Mouse (Mus musculus): ENCODE measurements around the gene Vcam1. TPM values are rescaled to one million over a fixed set of nuclear protein-coding genes. Genes with fewer than 3 reads are reported as not detected.
A peak's percentile ranks its signal among the peaks of the same experiment; 100 is the strongest.

Vcam1 gene
- polyA plus RNA-seq, 1 experiment from 2014 or later: 19.3 TPM

DNA sequence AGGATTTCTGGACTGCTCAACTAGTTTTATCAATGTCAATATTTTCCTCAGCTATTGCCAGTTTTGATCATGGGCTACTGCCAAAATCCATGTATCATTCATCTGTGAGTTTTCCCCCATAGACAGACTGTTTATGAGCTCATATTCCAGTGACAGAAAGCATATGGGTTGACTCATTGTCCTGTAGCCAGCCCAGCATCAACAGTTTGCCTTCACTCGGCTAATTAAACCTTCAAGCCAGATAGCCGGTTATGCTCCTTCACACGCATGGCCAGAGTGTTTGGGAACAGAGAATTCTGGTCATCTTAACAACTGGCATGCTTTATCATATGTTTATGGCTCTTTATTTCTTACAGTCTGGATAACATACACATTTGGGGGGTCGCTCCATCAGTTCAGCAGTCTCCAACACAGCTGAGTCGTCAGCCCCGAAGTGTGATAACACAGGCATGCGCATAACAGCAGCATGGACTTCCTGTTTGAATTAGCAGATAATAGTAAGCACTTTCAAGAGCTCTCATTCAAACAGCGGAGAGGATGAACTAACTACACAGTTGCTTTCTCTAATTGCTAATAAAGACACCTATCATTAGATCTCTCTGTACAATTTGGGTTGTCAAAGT, 49.2 kb downstream of the Vcam1 start:
- no peak overlapping the region for H3K9ac ChIP-seq (ENCODE audit: low read depth, low read length)

DNA sequence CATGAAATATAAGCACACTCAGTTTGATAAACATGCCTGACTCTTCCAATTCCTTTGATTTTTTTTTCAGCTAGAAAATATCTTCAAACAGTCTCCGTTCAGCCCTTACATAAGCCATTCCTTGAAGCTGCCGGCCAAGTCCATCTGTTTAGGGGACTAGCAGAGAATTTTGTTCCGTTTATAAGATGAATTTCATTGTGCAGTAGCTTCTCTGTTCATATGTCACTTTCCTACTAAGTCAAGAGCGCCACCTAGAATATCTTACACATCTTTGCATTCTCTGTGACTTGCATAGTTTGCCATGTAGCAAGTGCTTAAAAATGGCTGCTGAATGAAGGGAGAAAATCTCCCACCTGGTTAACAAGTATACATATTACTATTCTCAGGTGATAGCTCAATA, 51.0 kb downstream of the Vcam1 start:
- 52% methylated on average over 4 of the region's 4 CpGs for WGBS
- Histone ChIP-seq H3K27me3 (replicated peaks; ENCODE audit: control insufficient read depth, insufficient read depth, low read length) (no peaks in the 10 kb centered on the region), H3K4me3 (ENCODE audit: low read length) (no peak overlapping the region)

More for the DNA sequence above, 49.2 kb downstream of the Vcam1 start:
- ATAC-seq: peak; percentile 81
- Histone ChIP-seq H3K36me3 (ENCODE audit: control insufficient read depth, insufficient read depth, low read length) (no peaks in the 10 kb centered on the region), H3K9me3 (ENCODE audit: control insufficient read depth, low read length) (no peaks in the 10 kb centered on the region), H3K4me2 (ENCODE audit: low read depth, low read length) (no peak overlapping the region), H3K4me1 (ENCODE audit: control insufficient read depth, insufficient read depth, low read length) (0 out of 2 replicates have a peak, but pooled peaks cover 4% of the 10 kb centered on the region), H3K27ac (ENCODE audit: low read length) (no peak overlapping the region), H3K27me3 (replicated peaks; ENCODE audit: control insufficient read depth, insufficient read depth, low read length) (no peaks in the 10 kb centered on the region), H3K4me3 (ENCODE audit: low read length) (no peak overlapping the region)
- 34% methylated on average over 8 of the region's 8 CpGs for WGBS

DNA sequence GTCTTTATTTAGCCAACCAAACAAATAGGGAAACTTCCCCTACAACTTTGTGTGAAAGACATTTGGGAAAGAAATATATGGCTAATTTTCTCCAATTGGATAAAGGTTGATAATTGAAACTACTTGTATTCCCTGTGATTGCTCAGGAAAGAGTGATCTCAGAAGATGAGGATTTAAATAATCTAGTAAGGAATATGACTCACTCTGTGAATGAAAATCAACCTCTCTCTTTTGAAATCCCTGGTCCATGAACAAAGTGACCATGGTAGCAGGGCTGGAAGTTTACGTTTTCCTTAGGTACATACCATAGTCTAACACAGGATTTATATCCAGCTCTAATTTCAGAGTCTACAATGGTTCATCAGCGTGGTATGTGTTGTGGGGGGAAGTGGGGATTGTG, 52.7 kb downstream of the Vcam1 start:
- no peak overlapping the region for H3K4me2 ChIP-seq (ENCODE audit: low read depth, low read length)
- no peaks in the 10 kb centered on the region for H3K27me3 ChIP-seq (replicated peaks; ENCODE audit: control insufficient read depth, insufficient read depth, low read length)
- H3K9me3 ChIP-seq (ENCODE audit: control insufficient read depth, low read length): no peaks in the 10 kb centered on the region
- H3K4me1 ChIP-seq (ENCODE audit: control insufficient read depth, insufficient read depth, low read length): 0 out of 2 replicates have a peak, but pooled peaks cover 4% of the 10 kb centered on the region
- no peak for ATAC-seq
- H3K36me3 ChIP-seq (ENCODE audit: control insufficient read depth, insufficient read depth, low read length): no peaks in the 10 kb centered on the region
- H3K4me3 ChIP-seq (ENCODE audit: low read length): no peak overlapping the region
- no peak overlapping the region for H3K9ac ChIP-seq (ENCODE audit: low read depth, low read length)
- 71% methylated on average over 2 of the region's 2 CpGs for WGBS
- no peak overlapping the region for H3K27ac ChIP-seq (ENCODE audit: low read length)

More for the DNA sequence above, 51.0 kb downstream of the Vcam1 start:
- H3K4me1 ChIP-seq (ENCODE audit: control insufficient read depth, insufficient read depth, low read length): 0 out of 2 replicates have a peak, but pooled peaks cover 4% of the 10 kb centered on the region
- H3K4me2 ChIP-seq (ENCODE audit: low read depth, low read length): no peak overlapping the region
- no peaks in the 10 kb centered on the region for H3K9me3 ChIP-seq (ENCODE audit: control insufficient read depth, low read length)
- no peaks in the 10 kb centered on the region for H3K36me3 ChIP-seq (ENCODE audit: control insufficient read depth, insufficient read depth, low read length)
- ATAC-seq: no peak
- H3K9ac ChIP-seq (ENCODE audit: low read depth, low read length): no peak overlapping the region
- no peak overlapping the region for H3K27ac ChIP-seq (ENCODE audit: low read length)

DNA sequence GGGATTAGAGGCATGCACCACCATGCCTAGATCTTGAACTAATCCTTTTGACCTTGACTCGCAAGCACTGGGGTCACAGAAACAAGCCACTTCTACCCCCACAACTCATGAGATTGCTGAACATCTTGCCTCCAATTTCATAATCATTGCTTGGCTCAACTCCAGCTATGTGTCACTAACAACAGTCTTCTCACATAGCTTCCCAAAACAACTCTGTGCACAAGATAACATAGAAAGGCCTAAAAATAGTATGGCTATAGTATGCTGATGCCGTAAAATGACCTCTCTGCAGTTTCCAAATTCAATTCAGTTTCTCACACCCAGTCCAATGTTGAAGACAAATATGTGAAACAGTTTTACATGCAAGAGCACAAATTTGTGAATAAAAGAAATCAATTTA, 56.9 kb downstream of the Vcam1 start:
- H3K9ac ChIP-seq (ENCODE audit: low read depth, low read length): no peak overlapping the region
- H3K36me3 ChIP-seq (ENCODE audit: control insufficient read depth, insufficient read depth, low read length): no peaks in the 10 kb centered on the region
- no peaks in the 10 kb centered on the region for H3K27me3 ChIP-seq (replicated peaks; ENCODE audit: control insufficient read depth, insufficient read depth, low read length)
- H3K27ac ChIP-seq (ENCODE audit: low read length): no peak overlapping the region
- no peak overlapping the region for H3K4me3 ChIP-seq (ENCODE audit: low read length)
- H3K9me3 ChIP-seq (ENCODE audit: control insufficient read depth, low read length): no peaks in the 10 kb centered on the region
- ATAC-seq: no peak
- H3K4me1 ChIP-seq (ENCODE audit: control insufficient read depth, insufficient read depth, low read length): no peaks in the 10 kb centered on the region
- no peak overlapping the region for H3K4me2 ChIP-seq (ENCODE audit: low read depth, low read length)
- 81% methylated on average over 2 of the region's 2 CpGs for WGBS

DNA sequence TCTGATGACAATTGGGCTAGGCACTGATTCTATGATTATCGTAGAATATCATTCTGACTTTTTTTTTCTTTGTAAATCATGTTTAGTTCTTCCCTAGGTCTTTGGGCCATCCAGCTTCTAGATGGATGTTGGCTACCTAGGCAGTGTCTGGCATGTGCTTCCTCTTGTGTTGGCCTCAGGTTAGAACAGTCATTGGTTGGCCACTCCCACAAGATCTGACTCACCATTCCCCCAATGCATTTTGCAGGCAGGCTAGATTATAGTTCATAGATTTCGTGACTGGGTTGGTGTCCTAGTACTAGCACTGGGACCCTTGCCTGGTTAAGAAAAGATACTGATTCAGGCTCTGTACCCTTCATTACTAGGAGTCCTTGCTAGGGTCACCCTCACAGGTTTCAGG, 67.3 kb downstream of the Vcam1 start:
- no peak overlapping the region for H3K4me3 ChIP-seq (ENCODE audit: low read length)
- H3K4me1 ChIP-seq (ENCODE audit: control insufficient read depth, insufficient read depth, low read length): no peaks in the 10 kb centered on the region
- no peaks in the 10 kb centered on the region for H3K27me3 ChIP-seq (replicated peaks; ENCODE audit: control insufficient read depth, insufficient read depth, low read length)
- no peak overlapping the region for H3K9ac ChIP-seq (ENCODE audit: low read depth, low read length)
- H3K9me3 ChIP-seq (ENCODE audit: control insufficient read depth, low read length): no peaks in the 10 kb centered on the region
- H3K4me2 ChIP-seq (ENCODE audit: low read depth, low read length): no peak overlapping the region
- WGBS: 91% methylated on average over 2 of the region's 2 CpGs
- ATAC-seq: no peak
- no peak overlapping the region for H3K27ac ChIP-seq (ENCODE audit: low read length)
- H3K36me3 ChIP-seq (ENCODE audit: control insufficient read depth, insufficient read depth, low read length): no peaks in the 10 kb centered on the region

DNA sequence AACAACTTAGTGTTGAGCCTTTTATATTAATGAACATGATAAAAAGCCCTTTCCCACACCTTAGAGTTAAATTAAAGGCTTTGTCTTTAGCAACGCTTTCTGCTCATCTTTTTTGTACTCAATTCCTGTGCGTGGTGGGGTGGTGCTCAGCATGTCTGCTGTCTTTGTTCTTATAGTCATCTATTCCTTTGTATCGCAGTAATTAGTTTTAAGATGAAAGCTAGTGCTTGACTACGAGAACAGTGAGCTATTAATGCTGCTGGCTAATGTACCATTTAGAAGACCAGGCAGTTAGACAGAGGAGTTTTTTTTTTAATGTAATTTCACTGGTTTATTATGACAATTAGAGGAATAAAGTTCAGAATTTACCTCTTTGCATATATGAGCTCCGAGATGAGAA, 69.2 kb downstream of the Vcam1 start:
- H3K4me2 ChIP-seq (ENCODE audit: low read depth, low read length): no peak overlapping the region
- no peaks in the 10 kb centered on the region for H3K9me3 ChIP-seq (ENCODE audit: control insufficient read depth, low read length)
- WGBS: 74% methylated on average over 5 of the region's 5 CpGs
- no peak overlapping the region for H3K4me3 ChIP-seq (ENCODE audit: low read length)
- no peak overlapping the region for H3K27ac ChIP-seq (ENCODE audit: low read length)
- no peaks in the 10 kb centered on the region for H3K4me1 ChIP-seq (ENCODE audit: control insufficient read depth, insufficient read depth, low read length)
- no peak overlapping the region for H3K9ac ChIP-seq (ENCODE audit: low read depth, low read length)
- H3K36me3 ChIP-seq (ENCODE audit: control insufficient read depth, insufficient read depth, low read length): no peaks in the 10 kb centered on the region
- ATAC-seq: no peak
- H3K27me3 ChIP-seq (replicated peaks; ENCODE audit: control insufficient read depth, insufficient read depth, low read length): no peaks in the 10 kb centered on the region

Other genes with a start within 250 kb of the Vcam1 start
- 24.3 and 28.8 TPM in 2 replicates for gene Dph5, start 241.9 kb downstream of the Vcam1 start, polyA plus RNA-seq (2015; fragmentation: Nextera tagmentation; extraction: Ambion mirVana)
- gene Slc30a7, start 122.3 kb downstream of the Vcam1 start, polyA plus RNA-seq (2015; fragmentation: Nextera tagmentation; extraction: Ambion mirVana): 36.2 and 38.0 TPM in 2 replicates
- gene Extl2, start 122.2 kb downstream of the Vcam1 start, polyA plus RNA-seq (2015; fragmentation: Nextera tagmentation; extraction: Ambion mirVana): 14.9 and 17.0 TPM in 2 replicates
- 0.77 and 1.1 TPM in 2 replicates for gene Gpr88, start 123.8 kb upstream of the Vcam1 start, polyA plus RNA-seq (2015; fragmentation: Nextera tagmentation; extraction: Ambion mirVana)